Mouse (Mus musculus) CD4-positive naive resting alpha-beta T cell, adult 57 days (primary cell): ENCODE measurements around the gene Csmd2. TPM values are rescaled to one million over a fixed set of nuclear protein-coding genes. Genes with fewer than 3 reads are reported as not detected.

Experiments
- total RNA-seq: library from RNA; stranded (reverse); gene quantifications from one replicate; pipeline ENCODE4 v1.2.4, GENCODE M21; 2023

Gene Csmd2
- not detected for total RNA-seq

GRCm38 (mm10) chr4:127987784-127988455 is at the start of gene Csmd2:
TSS of gene Csmd2 (plus strand) at chr4:127987857.

GRCm38 (mm10) chr4:127970901-127971868 is 16.5 kb upstream of the Csmd2 start, which contains the start of gene CK137956:
TSS of gene CK137956 (minus strand) at chr4:127970951.

GRCm38 (mm10) chr4:128260907-128261560 is 273.4 kb downstream of the Csmd2 start, which contains the start of gene Hmgb4:
TSS of gene Hmgb4 (minus strand) at chr4:128260957.

GRCm38 (mm10) chr4:128609925-128610402 is 622.3 kb downstream of the Csmd2 start, which contains the start of gene Zscan20:
TSS of gene Zscan20 (minus strand) at chr4:128610098.

Other genes starting within 250 kb of the Csmd2 start
- not detected for gene CK137956, start 16.9 kb upstream of the Csmd2 start, total RNA-seq